Mouse (Mus musculus) kidney, embryonic 14.5 days (tissue): ENCODE data around the gene Cct5. TPM values are rescaled to one million over a fixed set of nuclear protein-coding genes. Genes with fewer than 3 reads are reported as not detected.

Source experiments
- ATAC-seq: fragments of 200-750 bp; cut with Nextera tagmentation; 2 replicates; pipeline ENCODE4 v1.8.0; 2017; ENCODE audit warnings: moderate number of reproducible peaks, mild to moderate bottlenecking, moderate TSS enrichment, moderate library complexity; ENCODE audit not compliant: low FRiP score, low TSS enrichment
- H3K27ac ChIP-seq: fragments of 300-500 bp; sonication (generic); 2 replicates; pipeline ENCODE4 v1.5.1; 2014; ENCODE audit warnings: low read depth, mild to moderate bottlenecking, low read length, moderate library complexity, mixed read lengths
- H3K27me3 ChIP-seq: fragments of 300-500 bp; sonication (generic); 2 replicates; pipeline ENCODE4 v1.6.1; 2014; ENCODE audit warnings: mild to moderate bottlenecking, low read length; ENCODE audit not compliant: control insufficient read depth, insufficient read depth
- H3K36me3 ChIP-seq: fragments of 300-500 bp; sonication (generic); 2 replicates; pipeline ENCODE4 v1.6.1; 2014; ENCODE audit warnings: low read length, mixed read lengths; ENCODE audit not compliant: control insufficient read depth, insufficient read depth
- H3K4me1 ChIP-seq: fragments of 300-500 bp; sonication (generic); 2 replicates; pipeline ENCODE4 v1.6.1; 2014; ENCODE audit warnings: low read length, mixed read lengths; ENCODE audit not compliant: control insufficient read depth, insufficient read depth
- H3K4me2 ChIP-seq: fragments of 300-500 bp; sonication (generic); replicated peaks from 2 replicates; pipeline ENCODE4 v1.6.1; 2014; ENCODE audit warnings: low read depth, mild to moderate bottlenecking, low read length
- H3K4me3 ChIP-seq: fragments of 300-500 bp; sonication (generic); 2 replicates; pipeline ENCODE4 v1.5.1; 2014; ENCODE audit warnings: mild to moderate bottlenecking, low read length
- H3K9ac ChIP-seq: fragments of 300-500 bp; sonication (generic); 2 replicates; pipeline ENCODE4 v1.6.1; 2014; ENCODE audit warnings: low read depth, mild to moderate bottlenecking, low read length, moderate library complexity
- H3K9me3 ChIP-seq: fragments of 300-500 bp; sonication (generic); 2 replicates; pipeline ENCODE4 v1.6.1; 2016; ENCODE audit warnings: low read length; ENCODE audit not compliant: control insufficient read depth
- WGBS: fragments of 180-500 bp; shearing (Covaris S2); extraction: QIAGEN DNeasy Blood & Tissue Kit; methylation state at CpG from one replicate; pipeline ENCODE4 v1.1.7; 2014; 5-methylcytosine and 5-hydroxymethylcytosine counted together
- polyA plus RNA-seq: library from polyadenylated mRNA; unstranded; fragments of >200 nt; fragmentation: Nextera tagmentation; extraction: Ambion mirVana; gene quantifications from 2 replicates; pipeline ENCODE4 v1.2.1, GENCODE M21; 2014

The Cct5 gene
- polyA plus RNA-seq, 1 experiment from 2014 or later, result 654 TPM

GRCm38 (mm10) chr15:31543246-31543645, 58.4 kb downstream of the Cct5 start:
- ATAC-seq, result no peak

DNA sequence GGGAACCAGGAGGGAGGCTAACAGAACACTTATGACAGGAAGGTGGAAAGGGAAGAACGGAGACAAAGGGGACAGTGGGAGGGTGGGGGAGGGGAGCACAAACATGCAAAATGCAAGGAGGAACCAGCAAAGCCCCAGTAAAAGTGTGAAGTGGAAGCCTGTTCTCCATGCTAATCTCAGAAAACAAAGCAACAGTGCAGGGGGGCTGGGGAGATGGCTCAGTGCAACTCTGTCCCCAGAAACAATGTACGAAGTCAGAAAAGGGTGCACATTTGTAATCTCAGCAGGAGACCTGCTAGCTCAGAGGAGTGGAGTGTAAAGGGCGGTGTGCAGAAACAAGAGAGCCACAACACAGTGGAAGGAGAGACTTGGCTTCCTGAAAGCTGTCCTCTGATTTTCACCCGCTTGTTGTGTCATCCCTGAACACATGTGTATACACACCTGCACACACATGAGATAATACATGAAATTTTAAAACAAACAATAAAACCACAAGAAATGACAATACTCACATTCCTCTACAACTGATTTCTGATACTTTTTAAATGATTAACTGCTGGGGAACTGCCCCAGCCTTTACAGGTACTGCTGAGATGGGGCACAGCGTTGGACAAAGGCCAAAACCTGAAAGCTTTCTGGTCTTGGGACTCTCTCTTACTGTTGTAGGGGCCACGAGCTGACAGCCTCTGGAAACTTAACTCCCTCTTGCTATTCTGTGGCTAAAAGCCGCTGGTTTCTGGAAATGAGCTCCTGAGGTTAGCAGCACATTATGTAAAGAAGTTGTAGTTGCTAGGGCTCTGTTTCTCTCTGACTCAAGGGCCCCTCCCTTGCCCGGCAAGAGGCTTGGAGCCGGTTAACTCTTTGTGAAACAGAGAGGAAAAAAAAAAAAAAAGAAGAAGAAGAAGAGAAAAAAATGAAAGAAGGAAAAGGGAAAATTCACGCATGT, 59.3 kb downstream of the Cct5 start:
- peak overlapping the region; percentile 9; the same call in 1 of the 2 replicates for H3K27ac ChIP-seq
- H3K4me2 ChIP-seq, result no peak overlapping the region; the same call in 1 of the 2 replicates
- H3K9me3 ChIP-seq, result no peaks in the 10 kb centered on the region
- 14% methylated on average over 10 of the region's 10 CpGs for WGBS
- no peak overlapping the region for H3K9ac ChIP-seq
- H3K4me1 ChIP-seq, result peaks cover 15% of the 10 kb centered on the region; the same call in 1 of the 2 replicates
- ATAC-seq, result peak; percentile 50; the same call in 1 of the 2 replicates
- no peaks in the 10 kb centered on the region for H3K27me3 ChIP-seq
- no peaks in the 10 kb centered on the region for H3K36me3 ChIP-seq
- H3K4me3 ChIP-seq, result no peak overlapping the region

More at GRCm38 (mm10) chr15:31543246-31543645, 58.4 kb downstream of the Cct5 start:
- H3K9me3 ChIP-seq, result no peaks in the 10 kb centered on the region
- no peaks in the 10 kb centered on the region for H3K36me3 ChIP-seq
- no peak overlapping the region for H3K4me2 ChIP-seq
- 21% methylated on average over 3 of the region's 3 CpGs for WGBS
- no peak overlapping the region for H3K4me3 ChIP-seq
- peaks cover 15% of the 10 kb centered on the region; the same call in 1 of the 2 replicates for H3K4me1 ChIP-seq
- H3K9ac ChIP-seq, result no peak overlapping the region
- no peak overlapping the region for H3K27ac ChIP-seq
- no peaks in the 10 kb centered on the region for H3K27me3 ChIP-seq

Other genes with a start within 250 kb of the Cct5 start
- gene Ankrd33b, start 234.1 kb downstream of the Cct5 start, polyA plus RNA-seq, result 2.1 and 3.7 TPM in 2 replicates
- 3.8 and 3.9 TPM in 2 replicates for gene Ropn1l, start 148.1 kb downstream of the Cct5 start, polyA plus RNA-seq
- 21.5 and 42.4 TPM in 2 replicates for gene March6, start 70.8 kb downstream of the Cct5 start, polyA plus RNA-seq
- 5.5 and 5.9 TPM in 2 replicates for gene Cmbl, start 36.4 kb downstream of the Cct5 start, polyA plus RNA-seq
- 12.3 and 13.1 TPM in 2 replicates for gene Fam173b, start within 50 bp of the Cct5 start, polyA plus RNA-seq